Mouse (Mus musculus) bone marrow macrophage, adult 2 months (primary cell): ENCODE results near the gene Fut8. TPM values are rescaled to one million over a fixed set of nuclear protein-coding genes. Genes with fewer than 3 reads are reported as not detected.
A peak's percentile ranks its signal among the peaks of the same experiment; 100 is the strongest.

Experiments used
- H3K27ac ChIP-seq: 2 replicates; pipeline ENCODE4 v1.5.1; 2012; ENCODE audit warnings: low read depth, low read length; ENCODE audit not compliant: insufficient read depth
- H3K4me1 ChIP-seq: 2 replicates; pipeline ENCODE4 v1.6.1; 2012; ENCODE audit warnings: low read length; ENCODE audit not compliant: control insufficient read depth, insufficient read depth
- H3K4me3 ChIP-seq: 2 replicates; pipeline ENCODE4 v1.5.1; 2012; ENCODE audit warnings: mild to moderate bottlenecking, low read length, moderate library complexity; ENCODE audit not compliant: insufficient read depth
- CTCF ChIP-seq: IDR thresholded peaks from 2 replicates; pipeline ENCODE4 v1.5.1; 2012; ENCODE audit warnings: low read depth, mild to moderate bottlenecking, low read length, moderate library complexity
- POLR2A ChIP-seq: IDR thresholded peaks from 2 replicates; pipeline ENCODE4 v1.6.1; 2012; ENCODE audit warnings: mild to moderate bottlenecking, low read depth, low read length, borderline replicate concordance
- polyA plus RNA-seq: library from polyadenylated mRNA; stranded (reverse); fragments of >200 nt; gene quantifications from 2 replicates; pipeline ENCODE4 v1.2.4, GENCODE M21; 2012; ENCODE audit not compliant: missing spikeins, insufficient read depth, insufficient read length

Fut8 gene
- 19.2 and 19.5 TPM in 2 replicates for polyA plus RNA-seq

- H3K4me3 ChIP-seq, result peak within 1 kb of the TSS; percentile 87
- TF ChIP-seq CTCF (no peak), POLR2A (no peak)
- H3K27ac ChIP-seq, result peak within 1 kb of the TSS; percentile 45
- H3K4me1 ChIP-seq, result no peaks in the 10 kb centered on the region
Observed at GRCm38 (mm10) chr12:77237950-77238530, at the start of gene Fut8. Fut8 (plus strand) TSS chr12:77238125.

GRCm38 (mm10) chr12:77189161-77189560 is 48.8 kb upstream of the Fut8 start:
- TF ChIP-seq CTCF (no peak), POLR2A (no peak)
- Histone ChIP-seq H3K4me3 (no peak overlapping the region), H3K4me1 (no peaks in the 10 kb centered on the region), H3K27ac (no peak overlapping the region)

- Histone ChIP-seq H3K4me3 (no peak overlapping the region), H3K4me1 (no peaks in the 10 kb centered on the region), H3K27ac (no peak overlapping the region)
- TF ChIP-seq CTCF, result no peak
- no peak for TF ChIP-seq POLR2A
Observed at GRCm38 (mm10) chr12:77189933-77190446, 47.9 kb upstream of the Fut8 start.

- H3K4me1 ChIP-seq, result no peaks in the 10 kb centered on the region
- TF ChIP-seq POLR2A (no peak), CTCF (no peak)
Observed at GRCm38 (mm10) chr12:77191478-77192271, 46.2 kb upstream of the Fut8 start.

GRCm38 (mm10) chr12:77192714-77193113 is 45.2 kb upstream of the Fut8 start:
- H3K4me3 ChIP-seq, result no peak overlapping the region
- no peaks in the 10 kb centered on the region for H3K4me1 ChIP-seq
- H3K27ac ChIP-seq, result no peak overlapping the region
- TF ChIP-seq POLR2A (no peak), CTCF (no peak)

More at GRCm38 (mm10) chr12:77191478-77192271, 46.2 kb upstream of the Fut8 start:
- no peak overlapping the region for H3K27ac ChIP-seq
- H3K4me3 ChIP-seq, result no peak overlapping the region

GRCm38 (mm10) chr12:77193225-77193716 is 44.7 kb upstream of the Fut8 start:
- Histone ChIP-seq H3K4me3 (no peak overlapping the region), H3K4me1 (no peaks in the 10 kb centered on the region; the same call in 1 of the 2 replicates), H3K27ac (no peak overlapping the region)
- no peak for TF ChIP-seq POLR2A
- no peak for TF ChIP-seq CTCF

- no peak overlapping the region for H3K4me3 ChIP-seq
- TF ChIP-seq POLR2A, result no peak
- TF ChIP-seq CTCF, result no peak
- H3K4me1 ChIP-seq, result peaks cover 2% of the 10 kb centered on the region; the same call in 1 of the 2 replicates
Observed at GRCm38 (mm10) chr12:77195044-77195443, 42.9 kb upstream of the Fut8 start.

GRCm38 (mm10) chr12:77196529-77197095 is 41.3 kb upstream of the Fut8 start:
- Histone ChIP-seq H3K4me3 (no peak overlapping the region), H3K4me1 (peaks cover 2% of the 10 kb centered on the region; the same call in 1 of the 2 replicates), H3K27ac (no peak overlapping the region)
- no peak for TF ChIP-seq POLR2A
- no peak for TF ChIP-seq CTCF

More at GRCm38 (mm10) chr12:77195044-77195443, 42.9 kb upstream of the Fut8 start:
- H3K27ac ChIP-seq, result no peak overlapping the region

GRCm38 (mm10) chr12:77197121-77197599 is 40.8 kb upstream of the Fut8 start:
- no peak overlapping the region for H3K4me3 ChIP-seq
- TF ChIP-seq CTCF, result no peak
- no peak for TF ChIP-seq POLR2A
- peaks cover 2% of the 10 kb centered on the region; the same call in 1 of the 2 replicates for H3K4me1 ChIP-seq
- no peak overlapping the region for H3K27ac ChIP-seq

GRCm38 (mm10) chr12:77198253-77198652 is 39.7 kb upstream of the Fut8 start:
- TF ChIP-seq CTCF (no peak), POLR2A (no peak)
- H3K4me1 ChIP-seq, result peaks cover 2% of the 10 kb centered on the region; the same call in 1 of the 2 replicates
- H3K4me3 ChIP-seq, result no peak overlapping the region
- H3K27ac ChIP-seq, result no peak overlapping the region
